Mouse (Mus musculus) CH12.LX (cell line): ENCODE data around the gene Ldlrad3. TPM values are rescaled to one million over a fixed set of nuclear protein-coding genes. Genes with fewer than 3 reads are reported as not detected.

ENCODE experiments used
- DNase-seq: peaks from one replicate; pipeline ENCODE4 v3.0.0-alpha.2; 2013; ENCODE audit errors: extremely low read depth
- H3K27ac ChIP-seq: 2 replicates; pipeline ENCODE4 v1.5.1; 2012; ENCODE audit warnings: low read depth, mild to moderate bottlenecking, control low read depth, moderate library complexity; ENCODE audit not compliant: insufficient read depth
- H3K27me3 ChIP-seq: replicated peaks from 2 replicates; pipeline ENCODE3; 2012; ENCODE audit warnings: inconsistent platforms
- H3K36me3 ChIP-seq, 2 experiments: replicated peaks in 1 of 2; 2 replicates each; pipeline versions ENCODE3 to v1.6.1; 2012; ENCODE audit warnings: inconsistent platforms in 1 of 2, low read length in 1 of 2, mild to moderate bottlenecking in 1 of 2, mixed read lengths in 1 of 2, moderate library complexity in 1 of 2; ENCODE audit not compliant: control insufficient read depth in 1 of 2, insufficient read depth in 1 of 2
- H3K4me1 ChIP-seq, 2 experiments: 2 replicates each; pipeline ENCODE4 v1.6.1; 2012; ENCODE audit warnings: inconsistent platforms in 1 of 2, moderate library complexity in 1 of 2; ENCODE audit not compliant: insufficient read depth in 2 of 2, control insufficient read depth in 1 of 2
- H3K4me2 ChIP-seq: 2 replicates; pipeline ENCODE4 v1.6.1; 2012; ENCODE audit warnings: low read depth, mild to moderate bottlenecking, control low read depth; ENCODE audit not compliant: poor library complexity, insufficient read depth, severe bottlenecking
- H3K4me3 ChIP-seq, 3 experiments: fragments of 150-350 bp in 1 of 3; sonication (generic) in 1 of 3; replicated peaks in 1 of 3; 2 replicates each; pipeline versions ENCODE3 to v1.5.1; 2011 to 2012; ENCODE audit warnings: low read depth in 2 of 3, low read length in 2 of 3, mild to moderate bottlenecking in 2 of 3, moderate library complexity in 2 of 3, control low read depth in 1 of 3, improper control_type of control experiment in 1 of 3, inconsistent platforms in 1 of 3, mixed read lengths in 1 of 3; ENCODE audit not compliant: poor library complexity in 1 of 3
- H3K79me2 ChIP-seq: replicated peaks from 2 replicates; pipeline ENCODE4 v1.6.1; 2012; ENCODE audit warnings: mild to moderate bottlenecking, moderate library complexity; ENCODE audit not compliant: control insufficient read depth, poor library complexity, insufficient read depth, severe bottlenecking; ENCODE audit errors: extremely low read depth
- H3K9ac ChIP-seq: 2 replicates; pipeline ENCODE4 v1.6.1; 2012; ENCODE audit warnings: low read depth, mild to moderate bottlenecking, control low read depth, moderate library complexity; ENCODE audit not compliant: insufficient read depth
- H3K9me3 ChIP-seq: replicated peaks from 2 replicates; pipeline ENCODE3; 2012; ENCODE audit warnings: low read length, inconsistent platforms, mixed read lengths
- BHLHE40 ChIP-seq: IDR thresholded peaks from 2 replicates; pipeline ENCODE4 v1.6.1; 2011; ENCODE audit warnings: mild to moderate bottlenecking, low read depth, low read length, improper control_type of control experiment
- CHD2 ChIP-seq: IDR thresholded peaks from 2 replicates; pipeline ENCODE4 v1.6.1; 2011; ENCODE audit warnings: low read length, improper control_type of control experiment
- EP300 ChIP-seq: IDR thresholded peaks from 2 replicates; pipeline ENCODE4 v1.6.1; 2011; ENCODE audit warnings: low read length, improper control_type of control experiment
- ETS1 ChIP-seq: conservative IDR thresholded peaks from 2 replicates; pipeline ENCODE4 v1.6.1; 2012; ENCODE audit warnings: low read depth, mild to moderate bottlenecking, inconsistent platforms, low read length, improper control_type of control experiment, moderate library complexity
- HCFC1 ChIP-seq: IDR thresholded peaks from 2 replicates; pipeline ENCODE4 v1.6.1; 2012; ENCODE audit warnings: low read depth, mild to moderate bottlenecking, inconsistent platforms, low read length, improper control_type of control experiment
- JUND ChIP-seq: conservative IDR thresholded peaks from 2 replicates; pipeline ENCODE4 v1.6.1; 2011; ENCODE audit warnings: low read depth, low read length, improper control_type of control experiment
- MAFK ChIP-seq: IDR thresholded peaks from 2 replicates; pipeline ENCODE4 v1.6.1; 2011; ENCODE audit warnings: low read length, improper control_type of control experiment; ENCODE audit not compliant: insufficient replicate concordance
- MAX ChIP-seq: IDR thresholded peaks from 2 replicates; pipeline ENCODE4 v1.6.1; 2011; ENCODE audit warnings: low read length, improper control_type of control experiment
- MAZ ChIP-seq: IDR thresholded peaks from 2 replicates; pipeline ENCODE4 v1.6.1; 2012; ENCODE audit warnings: low read depth, mild to moderate bottlenecking, inconsistent platforms, low read length, improper control_type of control experiment, moderate library complexity
- MYC ChIP-seq: IDR thresholded peaks from 2 replicates; pipeline ENCODE4 v1.6.1; 2011; ENCODE audit warnings: low read depth, mild to moderate bottlenecking, improper control_type of control experiment, low read length
- NELFE ChIP-seq: IDR thresholded peaks from 2 replicates; pipeline ENCODE4 v1.6.1; 2011; ENCODE audit warnings: low read depth, low read length, improper control_type of control experiment
- NRF1 ChIP-seq: IDR thresholded peaks from 2 replicates; pipeline ENCODE4 v1.6.1; 2014; ENCODE audit warnings: low read depth, mild to moderate bottlenecking, inconsistent platforms, low read length, improper control_type of control experiment, moderate library complexity
- PAX5 ChIP-seq: IDR thresholded peaks from 2 replicates; pipeline ENCODE4 v1.6.1; 2012; ENCODE audit warnings: low read length, inconsistent platforms, mixed read lengths
- RCOR1 ChIP-seq: conservative IDR thresholded peaks from 2 replicates; pipeline ENCODE4 v1.6.1; 2012; ENCODE audit warnings: low read depth, mild to moderate bottlenecking, inconsistent platforms, low read length, improper control_type of control experiment
- SIN3A ChIP-seq: IDR thresholded peaks from 2 replicates; pipeline ENCODE4 v1.6.1; 2012; ENCODE audit warnings: low read length, improper control_type of control experiment, inconsistent platforms
- SMC3 ChIP-seq: IDR thresholded peaks from 2 replicates; pipeline ENCODE4 v1.6.1; 2011; ENCODE audit warnings: low read depth, low read length, improper control_type of control experiment
- TBP ChIP-seq: conservative IDR thresholded peaks from 2 replicates; pipeline ENCODE4 v1.6.1; 2011; ENCODE audit warnings: low read depth, low read length, improper control_type of control experiment
- TCF12 ChIP-seq: IDR thresholded peaks from 2 replicates; pipeline ENCODE4 v1.6.1; 2014; ENCODE audit warnings: low read depth, mild to moderate bottlenecking, inconsistent platforms, low read length, improper control_type of control experiment
- USF2 ChIP-seq: conservative IDR thresholded peaks from 2 replicates; pipeline ENCODE4 v1.6.1; 2011; ENCODE audit warnings: low read depth, low read length, improper control_type of control experiment
- ZNF384 ChIP-seq: IDR thresholded peaks from 2 replicates; pipeline ENCODE4 v1.6.1; 2012; ENCODE audit warnings: low read depth, low read length, improper control_type of control experiment, inconsistent platforms
- dilution Hi-C: fragments of 300-500 bp; cut with MboI; formaldehyde crosslinking; loops from 2 replicates; pipeline ENCODE4 v1.14.3; 2020; ENCODE audit warnings: low sequenced_read_pairs; ENCODE audit not compliant: extremely low pct_unique_long_range_greater_than_20kb, extremely low pct_ligation_motif_present
- in situ Hi-C: fragments of 300-500 bp; cut with MboI; formaldehyde crosslinking; loops from 3 replicates; pipeline ENCODE4 v1.14.3; 2019; ENCODE audit warnings: low sequenced_read_pairs, low pct_ligation_motif_present, low pct_unique_long_range_greater_than_20kb, mixed read lengths
- polyA plus RNA-seq: library from polyadenylated mRNA; unstranded; fragments of >175 nt; gene quantifications from 2 replicates; pipeline ENCODE4 v1.2.1, GENCODE M21; 2012; ENCODE audit warnings: low read depth; ENCODE audit not compliant: insufficient read length
- total RNA-seq, 2 experiments: library from RNA; depleted of rRNA; stranded (reverse); fragments of 300-350 nt in 1 of 2; fragments of >200 nt in 1 of 2; gene quantifications; 2 replicates each; pipeline ENCODE4 v1.2.3; 2012 to 2014

Gene Ldlrad3
- total and polyA plus RNA-seq, 3 experiments, result 0.30 to 2.7 (median 2.1) TPM

DNA sequence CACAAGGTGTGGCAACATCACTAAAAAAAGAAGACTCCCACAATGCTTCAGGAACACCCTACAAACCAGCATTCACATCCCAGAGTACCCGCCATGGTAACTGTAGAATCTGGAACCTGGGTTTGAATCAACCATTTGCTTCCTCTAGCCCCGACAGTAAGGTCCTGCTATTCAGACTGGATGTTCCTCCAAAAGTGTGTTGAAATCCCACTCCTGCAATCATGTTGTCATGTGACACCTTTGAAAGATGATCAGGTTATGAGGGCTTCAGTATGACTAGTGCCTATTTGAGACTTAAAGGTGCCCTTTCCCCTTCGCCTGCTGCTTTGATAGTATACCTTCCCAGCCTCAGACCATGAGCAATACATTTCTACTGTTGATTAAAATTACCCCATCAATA lies 28.6 kb downstream of the Ldlrad3 start:
- H3K9ac ChIP-seq, result no peak overlapping the region
- dilution Hi-C loops, result no loop called here
- no peak for DNase-seq
- H3K27ac ChIP-seq, result no peak overlapping the region
- TF ChIP-seq PAX5 (no peak), MAFK (no peak), RCOR1 (no peak), HCFC1 (no peak), TCF12 (no peak), NRF1 (no peak), BHLHE40 (no peak), JUND (no peak), ZNF384 (no peak), CHD2 (no peak), MAZ (no peak), EP300 (no peak)
- H3K36me3 ChIP-seq, result no peaks in the 10 kb centered on the region
- no peak overlapping the region for H3K4me3 ChIP-seq
- in situ Hi-C loops, result no loop called here
- H3K27me3 ChIP-seq, result no peaks in the 10 kb centered on the region
- H3K4me1 ChIP-seq, result peaks cover 0 to 31% of the 10 kb centered on the region in 2 experiments; a peak in 2 of 4 replicates
- no peaks in the 10 kb centered on the region for H3K9me3 ChIP-seq
- no peak overlapping the region for H3K4me2 ChIP-seq
- H3K79me2 ChIP-seq, result no peaks in the 10 kb centered on the region

DNA sequence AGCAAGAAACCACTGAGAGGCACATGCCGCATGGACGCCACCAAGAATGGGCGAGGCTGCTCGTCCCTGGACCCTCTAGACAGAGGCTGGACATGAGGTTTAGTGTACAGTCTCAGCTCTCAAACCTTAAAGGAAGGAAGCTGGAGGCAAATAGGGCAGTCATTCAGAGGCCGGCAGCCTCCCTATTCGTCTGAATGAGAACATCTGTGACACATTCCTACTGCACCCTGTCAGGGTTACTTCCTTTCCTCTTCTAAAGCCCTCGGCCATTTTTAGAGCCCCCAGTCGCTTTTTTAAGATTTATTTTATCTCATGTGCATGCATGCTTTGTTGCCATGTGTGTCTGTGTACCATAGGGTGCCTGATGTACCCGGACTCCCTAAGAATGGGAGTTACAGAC lies 29.2 kb downstream of the Ldlrad3 start:
- no peaks in the 10 kb centered on the region for H3K79me2 ChIP-seq
- in situ Hi-C loops (no loop called here), dilution Hi-C loops (no loop called here)
- no peaks in the 10 kb centered on the region for H3K27me3 ChIP-seq
- no peak overlapping the region for H3K27ac ChIP-seq
- H3K4me2 ChIP-seq, result no peak overlapping the region
- no peak overlapping the region for H3K9ac ChIP-seq
- H3K36me3 ChIP-seq, result no peaks in the 10 kb centered on the region
- H3K9me3 ChIP-seq, result no peaks in the 10 kb centered on the region
- H3K4me3 ChIP-seq, result no peak overlapping the region
- DNase-seq, result no peak
- peaks cover 0 to 31% of the 10 kb centered on the region in 2 experiments; a peak in 2 of 4 replicates for H3K4me1 ChIP-seq
- no peak for TF ChIP-seq MAZ

DNA sequence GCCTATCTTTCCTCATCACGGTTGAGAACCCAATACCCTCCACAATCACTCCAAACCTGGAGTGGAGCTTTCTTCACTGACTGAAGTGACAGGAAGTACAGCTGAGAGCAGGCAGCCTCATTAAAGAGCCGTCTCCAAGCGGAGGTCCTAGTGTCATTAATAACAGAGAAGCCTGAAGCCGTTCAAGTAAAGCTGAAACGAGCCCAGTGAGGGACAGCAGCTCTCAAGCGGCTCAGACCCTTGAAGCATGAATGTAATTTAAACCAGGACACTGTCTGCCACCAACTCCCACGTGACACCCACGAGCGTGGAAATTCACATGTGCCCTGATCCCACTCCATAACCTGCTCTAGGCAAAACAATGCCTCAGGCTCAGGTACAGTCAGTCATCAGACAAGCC lies 29.7 kb downstream of the Ldlrad3 start:
- Histone ChIP-seq H3K79me2 (no peaks in the 10 kb centered on the region), H3K27ac (no peak overlapping the region), H3K36me3 (no peaks in the 10 kb centered on the region), H3K4me2 (no peak overlapping the region), H3K4me1 (peaks cover 0 to 25% of the 10 kb centered on the region in 2 experiments; a peak in 2 of 4 replicates), H3K9ac (no peak overlapping the region), H3K27me3 (no peaks in the 10 kb centered on the region), H3K9me3 (no peaks in the 10 kb centered on the region), H3K4me3 (no peak overlapping the region)
- in situ Hi-C loops, result no loop called here
- DNase-seq, result no peak
- dilution Hi-C loops, result no loop called here
- no peak for TF ChIP-seq TBP
- TF ChIP-seq NELFE, result no peak
- TF ChIP-seq MYC, result no peak
- no peak for TF ChIP-seq SIN3A
- TF ChIP-seq MAX, result no peak
- no peak for TF ChIP-seq RCOR1
- no peak for TF ChIP-seq HCFC1
- no peak for TF ChIP-seq USF2
- TF ChIP-seq ETS1, result no peak
- TF ChIP-seq SMC3, result no peak
- no peak for TF ChIP-seq JUND
- no peak for TF ChIP-seq EP300
